Mouse (Mus musculus): ENCODE measurements at regions not wholly inside any gene's neighbourhood (a gene's known extent, or its start where the extent isn't known, plus 50 kb on each side); places are given as distances from the start of the nearest gene placed in this dataset.

DNA sequence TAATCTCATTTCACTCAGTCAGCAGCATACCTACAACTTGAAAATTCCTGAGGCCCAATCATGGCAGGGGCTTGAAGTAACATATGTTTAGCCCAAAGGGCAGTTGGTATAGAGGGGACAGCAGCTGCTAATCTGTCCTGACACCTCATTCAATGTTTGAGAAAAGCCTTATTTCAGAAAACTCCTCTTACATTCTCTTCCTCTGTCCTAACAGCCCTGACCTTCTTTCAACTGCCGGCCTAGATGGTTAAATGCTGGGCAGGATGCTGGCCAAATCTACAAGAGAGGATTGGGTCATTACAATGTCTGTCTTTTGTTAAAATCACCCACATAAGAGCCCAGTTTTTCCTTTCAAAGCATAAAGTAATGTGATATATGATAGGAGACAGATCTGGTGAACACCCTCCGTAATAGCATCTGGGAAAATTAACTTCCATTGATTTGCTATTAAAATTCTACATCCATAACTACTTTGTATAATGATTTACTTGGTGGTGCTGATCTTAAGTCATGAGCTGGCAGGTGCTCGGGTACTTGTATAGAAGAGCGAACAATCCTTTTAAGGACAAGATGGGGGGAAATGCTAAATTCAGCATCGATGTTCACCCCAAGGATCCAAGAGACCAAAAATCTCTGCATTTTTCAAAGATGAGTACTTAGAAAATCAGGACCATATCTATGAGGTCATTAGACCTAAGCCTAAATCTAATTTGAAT is 64.8 kb upstream of the Gm6657 start:
- no peaks in the 10 kb centered on the region for H3K27me3 ChIP-seq (ENCODE audit: control insufficient read depth, insufficient read depth, low read length)
- TF ChIP-seq CTCF (IDR thresholded peaks at IDR 0.05; ENCODE audit: borderline replicate concordance, control insufficient read depth, extremely low read depth, insufficient read depth, low read length, poor library complexity) = no peak
- TF ChIP-seq POLR2A (IDR thresholded peaks at IDR 0.05; ENCODE audit: control insufficient read depth, extremely low read depth, insufficient read depth, low read length, poor library complexity) = no peak
- 95% methylated on average over 5 of the region's 5 CpGs for WGBS
- H3K4me3 ChIP-seq (ENCODE audit: control insufficient read depth, insufficient read depth, low read length) = no peak overlapping the region
- no peak overlapping the region for H3K27ac ChIP-seq (ENCODE audit: control insufficient read depth, insufficient read depth, low read length)
- H3K4me1 ChIP-seq (replicated peaks; ENCODE audit: control insufficient read depth, insufficient read depth, low read length) = no peaks in the 10 kb centered on the region
- no peaks in the 10 kb centered on the region for H3K36me3 ChIP-seq (ENCODE audit: control insufficient read depth, insufficient read depth, low read length)
- no peak for DNase-seq

DNA sequence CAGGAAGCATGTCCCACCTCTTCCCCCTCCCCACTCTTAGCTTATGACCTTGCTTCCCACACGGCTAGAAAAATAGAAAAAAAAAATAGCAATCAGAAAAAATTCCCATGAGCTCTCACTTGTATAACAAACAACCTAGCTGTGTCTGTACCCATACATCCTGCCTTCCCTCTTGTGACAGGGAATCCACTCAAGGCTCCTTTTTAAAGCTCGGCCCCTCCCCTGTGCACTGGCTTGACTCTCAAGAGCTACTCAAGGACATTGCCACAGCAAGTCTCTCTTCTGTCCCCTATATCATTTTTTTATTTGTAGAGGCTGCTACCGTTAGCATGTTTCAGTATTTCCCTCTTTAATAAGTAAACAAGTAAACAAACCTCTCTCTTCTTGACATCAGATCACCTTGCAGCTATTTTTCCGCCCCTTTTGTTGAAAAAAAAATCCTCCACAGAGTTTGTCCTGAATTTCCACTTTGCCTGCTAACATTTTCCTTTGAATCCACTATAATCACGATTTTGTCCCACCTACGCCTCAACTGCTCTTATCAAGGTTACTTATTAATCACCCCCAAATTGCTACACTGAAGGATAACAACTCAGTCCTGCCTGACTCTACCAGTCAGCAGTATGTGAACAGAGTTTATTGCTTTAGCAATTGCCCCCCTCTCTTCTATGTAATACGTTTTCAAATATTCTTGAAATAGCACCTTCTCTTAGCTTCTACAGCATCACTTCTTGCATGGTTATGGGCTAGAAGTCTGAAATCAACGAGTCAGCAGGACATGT is 61.8 kb upstream of the Gm6657 start:
- WGBS = 72% methylated on average over 8 of the region's 8 CpGs
- H3K4me3 ChIP-seq (ENCODE audit: control insufficient read depth, insufficient read depth, low read length) = no peak overlapping the region
- no peaks in the 10 kb centered on the region for H3K4me1 ChIP-seq (replicated peaks; ENCODE audit: control insufficient read depth, insufficient read depth, low read length)
- no peaks in the 10 kb centered on the region for H3K36me3 ChIP-seq (ENCODE audit: control insufficient read depth, insufficient read depth, low read length)
- no peaks in the 10 kb centered on the region for H3K27me3 ChIP-seq (ENCODE audit: control insufficient read depth, insufficient read depth, low read length)
- no peak overlapping the region for H3K27ac ChIP-seq (ENCODE audit: control insufficient read depth, insufficient read depth, low read length)
- no peak for DNase-seq
- TF ChIP-seq CTCF (IDR thresholded peaks at IDR 0.05; ENCODE audit: borderline replicate concordance, control insufficient read depth, extremely low read depth, insufficient read depth, low read length, poor library complexity) = no peak
- TF ChIP-seq POLR2A (IDR thresholded peaks at IDR 0.05; ENCODE audit: control insufficient read depth, extremely low read depth, insufficient read depth, low read length, poor library complexity) = no peak

DNA sequence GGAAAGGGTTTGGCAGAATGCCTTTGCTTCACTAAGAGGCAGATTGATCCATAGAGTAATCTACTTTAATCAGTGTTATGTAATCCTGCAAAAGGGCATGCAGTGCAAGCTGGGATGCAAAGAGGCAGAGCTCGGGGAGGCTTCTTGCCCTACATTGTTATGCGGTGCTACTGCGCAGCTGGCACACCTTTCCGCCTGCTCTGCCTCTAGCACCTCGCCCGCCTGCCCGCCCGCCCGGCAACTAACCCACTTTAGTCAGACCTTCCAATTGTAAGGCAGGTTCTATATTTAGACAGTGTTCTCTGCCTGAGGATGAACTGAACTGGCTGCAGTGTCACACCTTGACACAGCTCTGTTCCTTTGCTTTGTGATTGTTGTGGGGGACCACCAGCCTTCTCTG is 60.7 kb upstream of the Gm6657 start:
- Histone ChIP-seq H3K4me3 (ENCODE audit: control insufficient read depth, insufficient read depth, low read length) (no peak overlapping the region), H3K4me1 (replicated peaks; ENCODE audit: control insufficient read depth, insufficient read depth, low read length) (no peaks in the 10 kb centered on the region), H3K27me3 (ENCODE audit: control insufficient read depth, insufficient read depth, low read length) (no peaks in the 10 kb centered on the region), H3K36me3 (ENCODE audit: control insufficient read depth, insufficient read depth, low read length) (no peaks in the 10 kb centered on the region), H3K27ac (ENCODE audit: control insufficient read depth, insufficient read depth, low read length) (no peak overlapping the region)
- no peak for TF ChIP-seq POLR2A (IDR thresholded peaks at IDR 0.05; ENCODE audit: control insufficient read depth, extremely low read depth, insufficient read depth, low read length, poor library complexity)
- TF ChIP-seq CTCF (IDR thresholded peaks at IDR 0.05; ENCODE audit: borderline replicate concordance, control insufficient read depth, extremely low read depth, insufficient read depth, low read length, poor library complexity) = no peak
- no peak for DNase-seq
- WGBS = 92% methylated on average over 9 of the region's 9 CpGs

DNA sequence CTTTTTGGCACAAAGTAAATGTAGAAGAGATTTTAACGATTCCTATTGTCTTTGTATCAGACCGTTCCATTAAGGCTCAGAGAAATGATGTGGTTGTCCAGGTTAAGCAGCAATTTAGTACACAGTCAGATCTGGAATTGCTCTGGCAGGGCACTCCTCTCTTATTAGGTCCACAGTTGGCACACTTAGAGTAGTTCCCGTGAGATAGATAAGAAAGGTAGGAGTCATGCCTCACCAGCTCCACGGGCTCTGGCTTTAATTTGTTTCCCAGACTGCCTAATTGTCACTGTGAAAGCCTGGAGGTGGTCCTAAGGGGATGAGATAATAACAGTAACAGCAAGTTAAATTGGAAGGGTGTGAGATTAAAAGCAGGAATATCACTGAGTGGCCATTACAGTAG is 60.1 kb upstream of the Gm6657 start:
- H3K27ac ChIP-seq (ENCODE audit: control insufficient read depth, insufficient read depth, low read length) = no peak overlapping the region
- DNase-seq = no peak

DNA sequence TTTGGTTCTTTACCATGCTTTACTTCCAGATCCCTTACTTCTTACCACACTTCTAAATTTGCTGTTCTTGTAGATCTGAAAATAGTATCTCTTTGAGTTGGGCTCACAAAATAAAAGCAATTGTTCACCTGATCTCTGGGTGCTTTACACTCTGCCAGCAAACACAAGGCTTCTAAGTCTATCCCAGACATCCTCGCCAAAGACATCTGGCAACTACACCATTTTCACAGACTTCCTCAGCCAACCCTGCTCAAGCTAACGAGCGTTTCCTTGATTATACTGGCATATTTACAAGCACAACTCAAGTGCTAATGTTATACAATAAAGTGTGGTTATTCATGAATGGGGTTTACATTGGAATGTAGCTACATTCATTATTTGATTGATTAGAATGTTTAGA is 56.8 kb upstream of the Gm6657 start:
- Histone ChIP-seq H3K27me3 (ENCODE audit: control insufficient read depth, insufficient read depth, low read length) (no peaks in the 10 kb centered on the region), H3K4me3 (ENCODE audit: control insufficient read depth, insufficient read depth, low read length) (no peak overlapping the region), H3K27ac (ENCODE audit: control insufficient read depth, insufficient read depth, low read length) (no peak overlapping the region), H3K36me3 (ENCODE audit: control insufficient read depth, insufficient read depth, low read length) (no peaks in the 10 kb centered on the region), H3K4me1 (replicated peaks; ENCODE audit: control insufficient read depth, insufficient read depth, low read length) (no peaks in the 10 kb centered on the region)
- DNase-seq = no peak
- WGBS = 95% methylated on average over 3 of the region's 3 CpGs
- no peak for TF ChIP-seq POLR2A (IDR thresholded peaks at IDR 0.05; ENCODE audit: control insufficient read depth, extremely low read depth, insufficient read depth, low read length, poor library complexity)
- no peak for TF ChIP-seq CTCF (IDR thresholded peaks at IDR 0.05; ENCODE audit: borderline replicate concordance, control insufficient read depth, extremely low read depth, insufficient read depth, low read length, poor library complexity)

More for the DNA sequence above, 60.1 kb upstream of the Gm6657 start:
- WGBS = 86% methylated on average over 4 of the region's 4 CpGs
- H3K4me3 ChIP-seq (ENCODE audit: control insufficient read depth, insufficient read depth, low read length) = no peak overlapping the region
- no peaks in the 10 kb centered on the region for H3K27me3 ChIP-seq (ENCODE audit: control insufficient read depth, insufficient read depth, low read length)
- H3K36me3 ChIP-seq (ENCODE audit: control insufficient read depth, insufficient read depth, low read length) = no peaks in the 10 kb centered on the region
- TF ChIP-seq POLR2A (IDR thresholded peaks at IDR 0.05; ENCODE audit: control insufficient read depth, extremely low read depth, insufficient read depth, low read length, poor library complexity) (no peak), CTCF (IDR thresholded peaks at IDR 0.05; ENCODE audit: borderline replicate concordance, control insufficient read depth, extremely low read depth, insufficient read depth, low read length, poor library complexity) (no peak)
- no peaks in the 10 kb centered on the region for H3K4me1 ChIP-seq (replicated peaks; ENCODE audit: control insufficient read depth, insufficient read depth, low read length)

DNA sequence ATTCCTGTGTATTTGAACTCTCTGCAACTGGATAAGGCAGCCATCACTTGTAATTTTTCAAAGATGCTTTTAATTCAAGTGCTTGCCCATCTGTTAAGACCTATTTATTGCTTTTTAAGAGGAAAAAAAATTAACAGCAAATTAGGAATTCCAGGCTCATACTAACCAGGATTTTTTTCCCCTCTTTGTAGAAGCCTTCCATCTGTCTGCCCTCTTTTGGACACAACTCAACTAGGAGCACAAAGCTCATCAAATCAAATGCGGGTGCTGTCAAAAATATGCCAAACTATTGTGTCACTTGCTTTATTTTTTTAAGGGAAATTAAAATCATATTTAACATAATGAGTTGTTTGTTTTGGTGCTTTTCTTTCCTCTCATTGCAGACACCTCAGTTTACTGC is 55.6 kb upstream of the Gm6657 start:
- Histone ChIP-seq H3K4me3 (ENCODE audit: control insufficient read depth, insufficient read depth, low read length) (no peak overlapping the region), H3K27me3 (ENCODE audit: control insufficient read depth, insufficient read depth, low read length) (no peaks in the 10 kb centered on the region), H3K27ac (ENCODE audit: control insufficient read depth, insufficient read depth, low read length) (no peak overlapping the region), H3K4me1 (replicated peaks; ENCODE audit: control insufficient read depth, insufficient read depth, low read length) (no peaks in the 10 kb centered on the region), H3K36me3 (ENCODE audit: control insufficient read depth, insufficient read depth, low read length) (no peaks in the 10 kb centered on the region)
- TF ChIP-seq CTCF (IDR thresholded peaks at IDR 0.05; ENCODE audit: borderline replicate concordance, control insufficient read depth, extremely low read depth, insufficient read depth, low read length, poor library complexity) (no peak), POLR2A (IDR thresholded peaks at IDR 0.05; ENCODE audit: control insufficient read depth, extremely low read depth, insufficient read depth, low read length, poor library complexity) (no peak)
- DNase-seq = no peak
- 98% methylated on average over 1 of the region's 1 CpGs for WGBS
